Mouse (Mus musculus): ENCODE data around the gene Cyp51. TPM values are rescaled to one million over a fixed set of nuclear protein-coding genes. Genes with fewer than 3 reads are reported as not detected.

Cyp51 gene
- total and polyA plus RNA-seq, 3 experiments: 39.8 to 125 (median 115) TPM

Other genes with a start within 250 kb of the Cyp51 start
- 1 to 10 TPM; 6.6 to 7.8 TPM for gene Mterf1a, start 210.8 kb downstream of the Cyp51 start, total RNA-seq (2021)
- gene Mterf1a, start 210.8 kb downstream of the Cyp51 start, polyA plus RNA-seq (2012; rRNA removed): 0.17 and 0.41 TPM in 2 replicates
- gene Akap9, start 176.7 kb downstream of the Cyp51 start, total RNA-seq (2021): 10 to 100 TPM; 61.9 to 78.5 TPM
- gene Akap9, start 176.7 kb downstream of the Cyp51 start, polyA plus RNA-seq (2012; rRNA removed): 14.4 and 18.3 TPM in 2 replicates
- 1 to 10 TPM; 3.7 to 4.2 TPM for gene Mterf1b, start 87.6 kb upstream of the Cyp51 start, total RNA-seq (2021)
- not detected in 2 replicates for gene Mterf1b, start 87.6 kb upstream of the Cyp51 start, polyA plus RNA-seq (2012; rRNA removed)